Mouse (Mus musculus) spleen, embryonic (tissue): ENCODE results near the gene 2310061I04Rik.
"Not testable (repeated sequence)": the region's sequence is repeated elsewhere in the genome, so short reads cannot be mapped to it uniquely, and the experiment has no call there.

Experiments used
- CTCF ChIA-PET: fragments of 350-600 bp; sonication (Branson Sonifier 250); formaldehyde crosslinking; loops from one replicate; lab custom pipeline; 2022; lab: Charles Lee

2310061I04Rik gene

GRCm38 (mm10) chr17:35896781-35897643, at the start of gene 2310061I04Rik:
2310061I04Rik (minus strand) TSS chr17:35897431.
- CTCF ChIA-PET, result interaction anchor here (0.7 kb wide), 1 partner anchor 41 kb away, joined by 3 read pairs; no protein-coding TSS in a partner anchor

- CTCF ChIA-PET, result no interaction called here
These were observed 42.7 kb upstream of the 2310061I04Rik start for GRCm38 (mm10) chr17:35939941-35940340.

GRCm38 (mm10) chr17:35939108-35939507, 41.9 kb upstream of the 2310061I04Rik start:
- CTCF ChIA-PET, result interaction anchor here (0.6 to 0.9 kb wide), 2 partner anchors 54 to 87 kb away, joined by 3 to 5 read pairs; no protein-coding TSS in a partner anchor

- CTCF ChIA-PET, result interaction anchor here (0.6 to 2.1 kb wide), 3 partner anchors 41 to 59 kb away, joined by 3 to 12 read pairs (median 7); partner anchors contain the start of gene 2310061I04Rik
These were observed 40.6 kb upstream of the 2310061I04Rik start for GRCm38 (mm10) chr17:35937700-35938348.

GRCm38 (mm10) chr17:35935763-35936162, 38.5 kb upstream of the 2310061I04Rik start:
- CTCF ChIA-PET, result not testable (repeated sequence)

GRCm38 (mm10) chr17:35932608-35933007, 35.4 kb upstream of the 2310061I04Rik start:
- CTCF ChIA-PET, result no interaction called here

GRCm38 (mm10) chr17:35930627-35931026, 33.4 kb upstream of the 2310061I04Rik start:
- CTCF ChIA-PET, result no interaction called here

GRCm38 (mm10) chr17:35929534-35929933, 32.3 kb upstream of the 2310061I04Rik start:
- CTCF ChIA-PET, result no interaction called here

GRCm38 (mm10) chr17:35927471-35927870, 30.2 kb upstream of the 2310061I04Rik start:
- CTCF ChIA-PET, result interaction anchor here (0.6 kb wide), 1 partner anchor 56 kb away, joined by 4 read pairs; no protein-coding TSS in a partner anchor

GRCm38 (mm10) chr17:35923281-35923680, 26.1 kb upstream of the 2310061I04Rik start:
- CTCF ChIA-PET, result no interaction called here

GRCm38 (mm10) chr17:35922566-35922965, 25.3 kb upstream of the 2310061I04Rik start:
- CTCF ChIA-PET, result interaction anchor here (0.5 kb wide), 1 partner anchor 9 kb away, joined by 4 read pairs; no protein-coding TSS in a partner anchor

- CTCF ChIA-PET, result interaction anchor here (0.6 kb wide), 3 partner anchors 49 to 1289 kb away, joined by 3 to 11 read pairs (median 8); partner anchors contain the start of gene Tnf
These were observed 24.5 kb upstream of the 2310061I04Rik start for GRCm38 (mm10) chr17:35921710-35922109.

- CTCF ChIA-PET, result interaction anchor here (0.6 kb wide), 3 partner anchors 84 to 1288 kb away, joined by 3 to 11 read pairs (median 6); partner anchors contain the start of gene Tnf
These were observed 23.8 kb upstream of the 2310061I04Rik start for GRCm38 (mm10) chr17:35920862-35921562.

GRCm38 (mm10) chr17:35920384-35920783, 23.2 kb upstream of the 2310061I04Rik start:
- CTCF ChIA-PET, result interaction anchor here (0.6 kb wide), 1 partner anchor 83 kb away, joined by 6 read pairs; no protein-coding TSS in a partner anchor

- CTCF ChIA-PET, result interaction anchor here (1.7 kb wide), 1 partner anchor 50 kb away, joined by 4 read pairs; no protein-coding TSS in a partner anchor
These were observed 22.7 kb upstream of the 2310061I04Rik start for GRCm38 (mm10) chr17:35919864-35920301.

GRCm38 (mm10) chr17:35919060-35919715, 22.0 kb upstream of the 2310061I04Rik start:
- CTCF ChIA-PET, result interaction anchor here (0.7 to 1.7 kb wide), 2 partner anchors 19 to 50 kb away, joined by 3 to 4 read pairs; no protein-coding TSS in a partner anchor

- CTCF ChIA-PET, result interaction anchor here (1.7 kb wide), 1 partner anchor 49 kb away, joined by 4 read pairs; no protein-coding TSS in a partner anchor
These were observed 21.2 kb upstream of the 2310061I04Rik start for GRCm38 (mm10) chr17:35918276-35919059.

- CTCF ChIA-PET, result no interaction called here
These were observed 20.4 kb upstream of the 2310061I04Rik start for GRCm38 (mm10) chr17:35917463-35918251.

- CTCF ChIA-PET, result no interaction called here
These were observed 19.9 kb upstream of the 2310061I04Rik start for GRCm38 (mm10) chr17:35917143-35917462.
